Comparison of ENCODE assay signal across 9 mouse cellular contexts in genomic region chr7:135597604-135598289, GRCm38 (mm10).
DNase-seq lines count a peak whose midpoint lies in the region; TF ChIP-seq lines count a peak whose summit lies in the region.
"Had no signal": no experiment of that assay in that cellular context is flagged by ENCODE, and none has a peak within 500 bp of the region (broad histone marks: within the 10 kb centered on the region; RNA-seq: fewer than 3 reads in every experiment).

No protein-coding gene starts in this region.

- TF ChIP-seq CTCF in lung, adult 2 months (IDR thresholded peaks at IDR 0.05; ENCODE audit: insufficient read depth, low read length): no peak

- H3K79me2 ChIP-seq in myocyte (ENCODE audit: control insufficient read depth, insufficient read depth): no peaks in the 10 kb centered on the region

- WGBS in lung, adult 2 months: 39% methylated on average over 12 of the region's 12 CpGs
- WGBS in limb, embryonic 10.5 days: 71% methylated on average over 12 of the region's 12 CpGs

- no peaks in the 10 kb centered on the region for H3K27me3 ChIP-seq in limb, embryonic 10.5 days (ENCODE audit: low read depth, poor library complexity, severe bottlenecking)
- H3K27me3 ChIP-seq in myocyte (ENCODE audit: control insufficient read depth, insufficient read depth, insufficient read length): no peaks in the 10 kb centered on the region
- H3K27me3 ChIP-seq: limb, embryonic 13.5 days had no signal

- H3ac ChIP-seq in myocyte (ENCODE audit: control insufficient read depth, insufficient read length): no peak overlapping the region

- peak overlapping the region; percentile 39; the same call in 1 of the 2 replicates for H3K27ac ChIP-seq in limb, embryonic 10.5 days
- H3K27ac ChIP-seq: limb, embryonic 13.5 days had no signal

- H3K4me1 ChIP-seq in lung, adult 2 months (ENCODE audit: control insufficient read depth, insufficient read depth, low read length): peaks cover 15% of the 10 kb centered on the region
- H3K4me1 ChIP-seq in limb, embryonic 10.5 days: peaks cover 41% of the 10 kb centered on the region

- H3K4me2 ChIP-seq in myocyte (ENCODE audit: low read depth): peak overlapping the region; percentile 40

- H3K36me3 ChIP-seq in limb, embryonic 10.5 days: no peaks in the 10 kb centered on the region
- no peaks in the 10 kb centered on the region for H3K36me3 ChIP-seq in myocyte (ENCODE audit: control insufficient read depth, insufficient read depth)
- H3K36me3 ChIP-seq: limb, embryonic 13.5 days had no signal

- H3K4me3 ChIP-seq in lung, adult 2 months (replicated peaks; ENCODE audit: extremely low read depth, low read depth, low read length): no peak overlapping the region
- H3K4me3 ChIP-seq in limb, embryonic 10.5 days: no peak overlapping the region
- no peak overlapping the region for H3K4me3 ChIP-seq in myocyte
- H3K4me3 ChIP-seq: limb, embryonic 13.5 days had no signal

- no peak for TF ChIP-seq POLR2A in lung, adult 2 months (IDR thresholded peaks at IDR 0.05; ENCODE audit: borderline replicate concordance, extremely low read depth, low read depth, low read length)
- no peak for TF ChIP-seq POLR2A in myocyte (IDR thresholded peaks at IDR 0.05; ENCODE audit: insufficient read length, low read depth)

- H3K9me3 ChIP-seq in limb, embryonic 10.5 days (replicated peaks): no peaks in the 10 kb centered on the region
- H3K9me3 ChIP-seq: limb, embryonic 13.5 days had no signal

- DNase-seq in lung, adult 18-20 months: peak; percentile 48 to 62
- no peak for DNase-seq in lung, adult 2 months
- peak; percentile 61 to 81 for DNase-seq in heart, adult 9 months (ENCODE audit: low spot score in 2 of 2)
- no peak for DNase-seq in limb, embryonic 10.5 days (ENCODE audit: low spot score)
- DNase-seq in urinary bladder, adult 18-20 months (ENCODE audit: low spot score in 2 of 2): no peak
- no peak for DNase-seq in thymus, postnatal 0 days (ENCODE audit: low spot score)
- DNase-seq in cerebellum, adult 9-11 months: no peak

TF ChIP-seq in myocyte, 11 proteins besides CTCF, POLR2A, EP300 and RAD21:
- TF ChIP-seq REST (IDR thresholded peaks at IDR 0.05; ENCODE audit: insufficient read depth, insufficient read length): no peak
- no peak for TF ChIP-seq SRF (IDR thresholded peaks at IDR 0.05; ENCODE audit: control insufficient read depth, insufficient read length, low read depth)
- TF ChIP-seq E2F4 (IDR thresholded peaks at IDR 0.05; ENCODE audit: insufficient read depth): no peak
- no peak for TF ChIP-seq TCF12 (IDR thresholded peaks at IDR 0.05; ENCODE audit: insufficient read depth, poor library complexity, severe bottlenecking)
- no peak for TF ChIP-seq MYOD1 (IDR thresholded peaks at IDR 0.05; ENCODE audit: control insufficient read depth in 1 of 3, insufficient read length in 2 of 3, low read depth in 2 of 3)
- TF ChIP-seq TCF3 (IDR thresholded peaks at IDR 0.05; ENCODE audit: insufficient read length, low read depth): no peak
- TF ChIP-seq POLR2AphosphoS2 (IDR thresholded peaks at IDR 0.05; ENCODE audit: insufficient read length, low read depth): no peak
- TF ChIP-seq MAX (IDR thresholded peaks at IDR 0.05; ENCODE audit: low read depth): no peak
- TF ChIP-seq USF1 (IDR thresholded peaks at IDR 0.05; ENCODE audit: low read depth): no peak
- no peak for TF ChIP-seq CEBPB (IDR thresholded peaks at IDR 0.05; ENCODE audit: insufficient read depth, poor library complexity, severe bottlenecking)
- TF ChIP-seq MYOG (IDR thresholded peaks at IDR 0.05; ENCODE audit: control insufficient read depth in 1 of 3, insufficient read depth in 1 of 3, insufficient read length in 2 of 3, low read depth in 2 of 3): no peak
TF ChIP-seq in myocyte: peak in this region for 0.

Comparison
In these comparisons a context has a peak if more than half of its experiments do, and no peak if none do; other contexts are left out.
1. DNase-seq: peak in lung, adult 18-20 months (2 of 2) and heart, adult 9 months (2 of 2); none in lung, adult 2 months (single experiment), limb, embryonic 10.5 days (single experiment), urinary bladder, adult 18-20 months (0 of 2), thymus, postnatal 0 days (single experiment) and cerebellum, adult 9-11 months (single experiment).